Mouse (Mus musculus) kidney, adult 2 months (tissue): ENCODE results near the gene Scd4.

ENCODE experiments used
- CTCF ChIP-seq: fragments of 200-500 bp; conservative IDR thresholded peaks from 2 replicates; pipeline ENCODE4 v1.5.1; 2011; ENCODE audit warnings: low read depth, mild to moderate bottlenecking, control low read depth, low read length, moderate library complexity, mixed read lengths; ENCODE audit not compliant: insufficient read depth, insufficient read length
- POLR2A ChIP-seq: fragments of 200-500 bp; IDR thresholded peaks from one replicate; pipeline ENCODE4 v1.6.1; 2011; ENCODE audit warnings: low read depth, low read length, control low read depth

DNA sequence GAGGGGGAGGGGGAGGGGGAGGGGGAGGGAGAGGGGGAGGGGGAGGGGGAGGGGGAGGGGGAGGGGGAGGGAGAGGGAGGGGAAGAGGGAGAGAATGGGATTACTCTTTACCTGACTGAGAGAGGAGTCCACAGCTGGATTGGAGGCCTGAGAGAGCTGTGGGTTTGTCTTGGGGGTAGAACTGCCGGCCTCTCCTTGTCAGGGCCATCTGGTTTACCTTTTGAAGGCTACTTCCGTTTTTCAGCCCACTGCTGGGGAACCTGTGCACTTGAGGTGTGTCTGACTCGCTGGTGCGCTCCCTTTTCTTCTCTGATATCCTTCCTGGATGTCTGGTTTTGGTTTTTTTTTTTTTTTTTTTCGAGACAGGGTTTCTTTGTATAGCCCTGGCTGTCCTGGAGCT is 15.5 kb upstream of the Scd4 start:
- TF ChIP-seq CTCF: no peak
- TF ChIP-seq POLR2A: no peak
